Mouse (Mus musculus) spleen, postnatal 36 days (tissue): ENCODE data around the gene Enthd1.

Source experiments
- DNase-seq, 2 experiments: peaks; one replicate each; pipeline ENCODE4 v3.0.0; 2022; ENCODE audit warnings: low spot score in 2 of 2, mixed read lengths in 1 of 2

Enthd1 gene

GRCm38 (mm10) chr15:80574211-80575040 lies 9.5 kb upstream of the Enthd1 start:
- no peak for DNase-seq

GRCm38 (mm10) chr15:80572811-80573520 lies 8.0 kb upstream of the Enthd1 start:
- no peak for DNase-seq

GRCm38 (mm10) chr15:80572291-80572690 lies 7.3 kb upstream of the Enthd1 start, which contains the start of gene Grap2:
TSS of gene Grap2 (plus strand) at chr15:80572594.
- peak; percentile 89 to 90 for DNase-seq

GRCm38 (mm10) chr15:80571611-80572010 lies 6.7 kb upstream of the Enthd1 start:
- peak; percentile 54 to 55 for DNase-seq

GRCm38 (mm10) chr15:80570226-80570625 lies 5.3 kb upstream of the Enthd1 start:
- DNase-seq = no peak

- no peak for DNase-seq
Measured at GRCm38 (mm10) chr15:80569205-80569604, 4.2 kb upstream of the Enthd1 start.

- DNase-seq = no peak
Measured at GRCm38 (mm10) chr15:80567731-80568130, 2.8 kb upstream of the Enthd1 start.

- no peak for DNase-seq
Measured at GRCm38 (mm10) chr15:80567139-80567538, 2.2 kb upstream of the Enthd1 start.

GRCm38 (mm10) chr15:80566696-80567095 lies 1.7 kb upstream of the Enthd1 start:
- no peak for DNase-seq

GRCm38 (mm10) chr15:80563634-80564208 lies 1.2 kb downstream of the Enthd1 start:
- DNase-seq = no peak

GRCm38 (mm10) chr15:80562446-80562845 lies 2.5 kb downstream of the Enthd1 start:
- DNase-seq = no peak

GRCm38 (mm10) chr15:80560646-80561580 lies 4.0 kb downstream of the Enthd1 start:
- DNase-seq = peak in 1 of 2 experiments; percentile 42

- DNase-seq = no peak
Measured at GRCm38 (mm10) chr15:80559978-80560377, 5.0 kb downstream of the Enthd1 start.

GRCm38 (mm10) chr15:80559534-80559933 lies 5.4 kb downstream of the Enthd1 start:
- DNase-seq = no peak

GRCm38 (mm10) chr15:80557745-80558144 lies 7.2 kb downstream of the Enthd1 start:
- no peak for DNase-seq

GRCm38 (mm10) chr15:80556021-80556420 lies 8.9 kb downstream of the Enthd1 start:
- no peak for DNase-seq

GRCm38 (mm10) chr15:80554860-80555822 lies 9.8 kb downstream of the Enthd1 start:
- peak in 1 of 2 experiments; percentile 25 for DNase-seq

GRCm38 (mm10) chr15:80545430-80545829 lies 19.5 kb downstream of the Enthd1 start:
- DNase-seq = no peak

GRCm38 (mm10) chr15:80544115-80544514 lies 20.8 kb downstream of the Enthd1 start:
- DNase-seq = peak; percentile 48 to 56

GRCm38 (mm10) chr15:80538671-80539340 lies 26.1 kb downstream of the Enthd1 start:
- DNase-seq = peak; percentile 47 to 57
